Mouse (Mus musculus) embryonic fibroblast, embryonic 13.5 days (primary cell): ENCODE measurements around the gene Nipal4.

Experiments used
- CTCF ChIP-seq: IDR thresholded peaks from 2 replicates; pipeline ENCODE4 v1.5.1; 2011; ENCODE audit warnings: mild to moderate bottlenecking, control low read depth, low read length, moderate library complexity, borderline replicate concordance; ENCODE audit not compliant: insufficient read depth
- POLR2A ChIP-seq: IDR thresholded peaks from 2 replicates; pipeline ENCODE4 v1.6.1; 2011; ENCODE audit warnings: low read depth, mild to moderate bottlenecking, control low read depth, low read length, moderate library complexity

- TF ChIP-seq CTCF (no peak), POLR2A (no peak)
Observed at GRCm38 (mm10) chr11:46185486-46185885, 19.2 kb upstream of the Nipal4 start.
